Mouse (Mus musculus) naive thymus-derived CD4-positive, alpha-beta T cell, adult 2 months (primary cell): Measurements from ENCODE around the gene Btbd10.

Experiments
- DNase-seq: peaks from one replicate; pipeline ENCODE4 v3.0.0-alpha.2; 2011; ENCODE audit warnings: low read depth

The Btbd10 gene

GRCm38 (mm10) chr7:113368746-113369619, at the start of gene Btbd10:
Gene Btbd10, minus strand, starts transcription at chr7:113369392.
- DNase-seq: peak; percentile 99

GRCm38 (mm10) chr7:113416536-113416935, 47.3 kb upstream of the Btbd10 start:
- DNase-seq: no peak

GRCm38 (mm10) chr7:113415256-113415655, 46.1 kb upstream of the Btbd10 start:
- DNase-seq: no peak

GRCm38 (mm10) chr7:113408712-113409111, 39.5 kb upstream of the Btbd10 start:
- no peak for DNase-seq

GRCm38 (mm10) chr7:113398083-113398482, 28.9 kb upstream of the Btbd10 start:
- DNase-seq: no peak

GRCm38 (mm10) chr7:113396661-113397060, 27.5 kb upstream of the Btbd10 start:
- DNase-seq: no peak

- no peak for DNase-seq
These were observed 22.4 kb upstream of the Btbd10 start for GRCm38 (mm10) chr7:113391619-113392018.

- DNase-seq: no peak
These were observed 19.3 kb upstream of the Btbd10 start, which contains the start of gene Pth for GRCm38 (mm10) chr7:113388470-113388869. Gene Pth, minus strand, starts transcription at chr7:113388570.

- DNase-seq: peak; percentile 90
These were observed 8.9 kb upstream of the Btbd10 start for GRCm38 (mm10) chr7:113377875-113378658.

GRCm38 (mm10) chr7:113372682-113373081, 3.5 kb upstream of the Btbd10 start:
- DNase-seq: no peak

GRCm38 (mm10) chr7:113369620-113370340, 588 bp upstream of the Btbd10 start:
- DNase-seq: peak; percentile 84

- no peak for DNase-seq
These were observed 1.8 kb downstream of the Btbd10 start for GRCm38 (mm10) chr7:113367440-113367839.

GRCm38 (mm10) chr7:113349089-113349488, 20.1 kb downstream of the Btbd10 start:
- DNase-seq: no peak

GRCm38 (mm10) chr7:113347694-113348093, 21.5 kb downstream of the Btbd10 start:
- no peak for DNase-seq

- DNase-seq: no peak
These were observed 21.9 kb downstream of the Btbd10 start for GRCm38 (mm10) chr7:113347271-113347670.

GRCm38 (mm10) chr7:113335250-113335649, 33.9 kb downstream of the Btbd10 start:
- no peak for DNase-seq

GRCm38 (mm10) chr7:113334036-113334435, 35.2 kb downstream of the Btbd10 start:
- no peak for DNase-seq

GRCm38 (mm10) chr7:113320128-113320527, 49.1 kb downstream of the Btbd10 start:
- DNase-seq: no peak

- DNase-seq: peak; percentile 70
These were observed 57.4 kb downstream of the Btbd10 start for GRCm38 (mm10) chr7:113311784-113312183.

GRCm38 (mm10) chr7:113310136-113310535, 59.1 kb downstream of the Btbd10 start:
- DNase-seq: no peak

- no peak for DNase-seq
These were observed 71.4 kb downstream of the Btbd10 start for GRCm38 (mm10) chr7:113297813-113298212.
